Mouse (Mus musculus) retina, postnatal 7 days (tissue): Measurements from ENCODE around the gene Trdmt1.

Source experiments
- DNase-seq: peaks from one replicate; pipeline ENCODE4 v3.0.0-alpha.2; 2012; ENCODE audit warnings: low read depth, low spot score

Trdmt1 gene

GRCm38 (mm10) chr2:13500298-13500999, 44.0 kb downstream of the Trdmt1 start:
- DNase-seq = no peak

GRCm38 (mm10) chr2:13499196-13499595, 45.3 kb downstream of the Trdmt1 start:
- no peak for DNase-seq

- DNase-seq = no peak
Measured at GRCm38 (mm10) chr2:13496087-13496486, 48.4 kb downstream of the Trdmt1 start.

- DNase-seq = no peak
Measured at GRCm38 (mm10) chr2:13492927-13493326, 51.5 kb downstream of the Trdmt1 start.

GRCm38 (mm10) chr2:13491734-13492133, 52.7 kb downstream of the Trdmt1 start, which contains the start of gene Cubn:
TSS of gene Cubn (minus strand) at chr2:13491813.
- no peak for DNase-seq

- DNase-seq = no peak
Measured at GRCm38 (mm10) chr2:13490480-13490879, 54.0 kb downstream of the Trdmt1 start.

GRCm38 (mm10) chr2:13486470-13486869, 58.0 kb downstream of the Trdmt1 start:
- DNase-seq = no peak

GRCm38 (mm10) chr2:13484566-13484965, 59.9 kb downstream of the Trdmt1 start:
- DNase-seq = no peak

- DNase-seq = no peak
Measured at GRCm38 (mm10) chr2:13480744-13481143, 63.7 kb downstream of the Trdmt1 start.

- DNase-seq = no peak
Measured at GRCm38 (mm10) chr2:13479165-13479564, 65.3 kb downstream of the Trdmt1 start.

GRCm38 (mm10) chr2:13470108-13470507, 74.4 kb downstream of the Trdmt1 start:
- no peak for DNase-seq

GRCm38 (mm10) chr2:13469641-13470040, 74.8 kb downstream of the Trdmt1 start:
- no peak for DNase-seq

GRCm38 (mm10) chr2:13466685-13467084, 77.8 kb downstream of the Trdmt1 start:
- no peak for DNase-seq
